Mouse (Mus musculus): ENCODE measurements at regions not wholly inside any gene's neighbourhood (a gene's known extent, or its start where the extent isn't known, plus 50 kb on each side); places are given as distances from the start of the nearest gene placed in this dataset.

- H3K36me3 ChIP-seq (ENCODE audit: control insufficient read depth, insufficient read depth, low read length) = no peaks in the 10 kb centered on the region
- no peak overlapping the region for H3K9ac ChIP-seq (ENCODE audit: low read length)
- H3K4me2 ChIP-seq (ENCODE audit: low read length) = no peak overlapping the region
- H3K27me3 ChIP-seq (ENCODE audit: control insufficient read depth, insufficient read depth, low read length) = no peaks in the 10 kb centered on the region
- no peak overlapping the region for H3K4me3 ChIP-seq (ENCODE audit: control insufficient read depth in 1 of 2, insufficient read depth in 1 of 2, low read depth in 1 of 2, low read length in 2 of 2)
- no peak for ATAC-seq (ENCODE audit: insufficient number of reproducible peaks, insufficient read depth, low FRiP score, low read depth)
- no peaks in the 10 kb centered on the region for H3K9me3 ChIP-seq (ENCODE audit: control insufficient read depth, low read length)
- WGBS = 78% methylated on average over 3 of the region's 3 CpGs
- no peaks in the 10 kb centered on the region for H3K4me1 ChIP-seq (ENCODE audit: control insufficient read depth in 2 of 2, insufficient read depth in 2 of 2, low read length in 2 of 2)
- no peak overlapping the region for H3K27ac ChIP-seq (replicated peaks in 1 of 2; ENCODE audit: control insufficient read depth in 1 of 2, insufficient read depth in 1 of 2, low read depth in 2 of 2, low read length in 2 of 2)
Measured at GRCm38 (mm10) chr5:39173491-39173890, 296.9 kb upstream of the Clnk start.

GRCm38 (mm10) chr5:39159651-39160050, 283.0 kb upstream of the Clnk start:
- no peaks in the 10 kb centered on the region for H3K9me3 ChIP-seq (ENCODE audit: control insufficient read depth, low read length)
- ATAC-seq (ENCODE audit: insufficient number of reproducible peaks, insufficient read depth, low FRiP score, low read depth) = no peak
- H3K36me3 ChIP-seq (ENCODE audit: control insufficient read depth, insufficient read depth, low read length) = no peaks in the 10 kb centered on the region
- no peaks in the 10 kb centered on the region for H3K4me1 ChIP-seq (ENCODE audit: control insufficient read depth in 2 of 2, insufficient read depth in 2 of 2, low read length in 2 of 2)
- no peaks in the 10 kb centered on the region for H3K27me3 ChIP-seq (ENCODE audit: control insufficient read depth, insufficient read depth, low read length)
- H3K4me3 ChIP-seq (ENCODE audit: control insufficient read depth in 1 of 2, insufficient read depth in 1 of 2, low read depth in 1 of 2, low read length in 2 of 2) = no peak overlapping the region
- 77% methylated on average over 3 of the region's 3 CpGs for WGBS
- H3K27ac ChIP-seq (replicated peaks in 1 of 2; ENCODE audit: control insufficient read depth in 1 of 2, insufficient read depth in 1 of 2, low read depth in 2 of 2, low read length in 2 of 2) = no peak overlapping the region
- H3K4me2 ChIP-seq (ENCODE audit: low read length) = no peak overlapping the region
- no peak overlapping the region for H3K9ac ChIP-seq (ENCODE audit: low read length)

GRCm38 (mm10) chr5:39155763-39156162, 279.2 kb upstream of the Clnk start:
- Histone ChIP-seq H3K4me2 (ENCODE audit: low read length) (no peak overlapping the region), H3K27me3 (ENCODE audit: control insufficient read depth, insufficient read depth, low read length) (no peaks in the 10 kb centered on the region), H3K4me1 (ENCODE audit: control insufficient read depth in 2 of 2, insufficient read depth in 2 of 2, low read length in 2 of 2) (no peaks in the 10 kb centered on the region), H3K9ac (ENCODE audit: low read length) (no peak overlapping the region), H3K9me3 (ENCODE audit: control insufficient read depth, low read length) (no peaks in the 10 kb centered on the region), H3K4me3 (ENCODE audit: control insufficient read depth in 1 of 2, insufficient read depth in 1 of 2, low read depth in 1 of 2, low read length in 2 of 2) (no peak overlapping the region), H3K27ac (replicated peaks in 1 of 2; ENCODE audit: control insufficient read depth in 1 of 2, insufficient read depth in 1 of 2, low read depth in 2 of 2, low read length in 2 of 2) (no peak overlapping the region), H3K36me3 (ENCODE audit: control insufficient read depth, insufficient read depth, low read length) (no peaks in the 10 kb centered on the region)
- WGBS = 83% methylated on average over 1 of the region's 1 CpGs
- no peak for ATAC-seq (ENCODE audit: insufficient number of reproducible peaks, insufficient read depth, low FRiP score, low read depth)

GRCm38 (mm10) chr5:39153291-39153794, 276.7 kb upstream of the Clnk start:
- H3K4me2 ChIP-seq (ENCODE audit: low read length) = no peak overlapping the region
- H3K4me1 ChIP-seq (ENCODE audit: control insufficient read depth in 2 of 2, insufficient read depth in 2 of 2, low read length in 2 of 2) = no peaks in the 10 kb centered on the region
- no peak overlapping the region for H3K9ac ChIP-seq (ENCODE audit: low read length)
- no peaks in the 10 kb centered on the region for H3K9me3 ChIP-seq (ENCODE audit: control insufficient read depth, low read length)
- H3K4me3 ChIP-seq (ENCODE audit: control insufficient read depth in 1 of 2, insufficient read depth in 1 of 2, low read depth in 1 of 2, low read length in 2 of 2) = no peak overlapping the region
- no peaks in the 10 kb centered on the region for H3K27me3 ChIP-seq (ENCODE audit: control insufficient read depth, insufficient read depth, low read length)
- H3K36me3 ChIP-seq (ENCODE audit: control insufficient read depth, insufficient read depth, low read length) = no peaks in the 10 kb centered on the region
- no peak for ATAC-seq (ENCODE audit: insufficient number of reproducible peaks, insufficient read depth, low FRiP score, low read depth)
- no peak overlapping the region for H3K27ac ChIP-seq (replicated peaks in 1 of 2; ENCODE audit: control insufficient read depth in 1 of 2, insufficient read depth in 1 of 2, low read depth in 2 of 2, low read length in 2 of 2)

- no peaks in the 10 kb centered on the region for H3K9me3 ChIP-seq (ENCODE audit: control insufficient read depth, low read length)
- no peaks in the 10 kb centered on the region for H3K36me3 ChIP-seq (ENCODE audit: control insufficient read depth, insufficient read depth, low read length)
- no peak overlapping the region for H3K4me3 ChIP-seq (ENCODE audit: control insufficient read depth in 1 of 2, insufficient read depth in 1 of 2, low read depth in 1 of 2, low read length in 2 of 2)
- H3K9ac ChIP-seq (ENCODE audit: low read length) = no peak overlapping the region
- no peak overlapping the region for H3K27ac ChIP-seq (replicated peaks in 1 of 2; ENCODE audit: control insufficient read depth in 1 of 2, insufficient read depth in 1 of 2, low read depth in 2 of 2, low read length in 2 of 2)
- 84% methylated on average over 4 of the region's 4 CpGs for WGBS
- no peaks in the 10 kb centered on the region for H3K4me1 ChIP-seq (ENCODE audit: control insufficient read depth in 2 of 2, insufficient read depth in 2 of 2, low read length in 2 of 2)
- ATAC-seq (ENCODE audit: insufficient number of reproducible peaks, insufficient read depth, low FRiP score, low read depth) = no peak
- H3K27me3 ChIP-seq (ENCODE audit: control insufficient read depth, insufficient read depth, low read length) = no peaks in the 10 kb centered on the region
- H3K4me2 ChIP-seq (ENCODE audit: low read length) = no peak overlapping the region
Measured at GRCm38 (mm10) chr5:39151917-39152316, 275.3 kb upstream of the Clnk start.

GRCm38 (mm10) chr5:39150891-39151290, 274.3 kb upstream of the Clnk start:
- no peak overlapping the region for H3K27ac ChIP-seq (replicated peaks in 1 of 2; ENCODE audit: control insufficient read depth in 1 of 2, insufficient read depth in 1 of 2, low read depth in 2 of 2, low read length in 2 of 2)
- H3K36me3 ChIP-seq (ENCODE audit: control insufficient read depth, insufficient read depth, low read length) = no peaks in the 10 kb centered on the region
- H3K27me3 ChIP-seq (ENCODE audit: control insufficient read depth, insufficient read depth, low read length) = no peaks in the 10 kb centered on the region
- ATAC-seq (ENCODE audit: insufficient number of reproducible peaks, insufficient read depth, low FRiP score, low read depth) = no peak
- WGBS = 84% methylated on average over 4 of the region's 4 CpGs
- no peak overlapping the region for H3K4me3 ChIP-seq (ENCODE audit: control insufficient read depth in 1 of 2, insufficient read depth in 1 of 2, low read depth in 1 of 2, low read length in 2 of 2)
- no peaks in the 10 kb centered on the region for H3K9me3 ChIP-seq (ENCODE audit: control insufficient read depth, low read length)
- no peak overlapping the region for H3K4me2 ChIP-seq (ENCODE audit: low read length)
- no peaks in the 10 kb centered on the region for H3K4me1 ChIP-seq (ENCODE audit: control insufficient read depth in 2 of 2, insufficient read depth in 2 of 2, low read length in 2 of 2)
- no peak overlapping the region for H3K9ac ChIP-seq (ENCODE audit: low read length)

- Histone ChIP-seq H3K4me2 (ENCODE audit: low read length) (no peak overlapping the region), H3K27ac (replicated peaks in 1 of 2; ENCODE audit: control insufficient read depth in 1 of 2, insufficient read depth in 1 of 2, low read depth in 2 of 2, low read length in 2 of 2) (0 out of 4 replicates have a peak overlapping the region, but pooled peaks of 1 of the 2 experiments have one; percentile 14), H3K36me3 (ENCODE audit: control insufficient read depth, insufficient read depth, low read length) (no peaks in the 10 kb centered on the region), H3K9me3 (ENCODE audit: control insufficient read depth, low read length) (no peaks in the 10 kb centered on the region), H3K4me1 (ENCODE audit: control insufficient read depth in 2 of 2, insufficient read depth in 2 of 2, low read length in 2 of 2) (peaks cover 5 to 11% of the 10 kb centered on the region in 2 experiments), H3K4me3 (ENCODE audit: control insufficient read depth in 1 of 2, insufficient read depth in 1 of 2, low read depth in 1 of 2, low read length in 2 of 2) (no peak overlapping the region), H3K9ac (ENCODE audit: low read length) (no peak overlapping the region), H3K27me3 (ENCODE audit: control insufficient read depth, insufficient read depth, low read length) (no peaks in the 10 kb centered on the region)
- peak; percentile 49; the same call in 1 of the 2 replicates for ATAC-seq (ENCODE audit: insufficient number of reproducible peaks, insufficient read depth, low FRiP score, low read depth)
- 41% methylated on average over 2 of the region's 2 CpGs for WGBS
Measured at GRCm38 (mm10) chr5:39145658-39146057, 269.0 kb upstream of the Clnk start.

- H3K9me3 ChIP-seq (ENCODE audit: control insufficient read depth, low read length) = no peaks in the 10 kb centered on the region
- no peaks in the 10 kb centered on the region for H3K27me3 ChIP-seq (ENCODE audit: control insufficient read depth, insufficient read depth, low read length)
- H3K4me3 ChIP-seq (ENCODE audit: control insufficient read depth in 1 of 2, insufficient read depth in 1 of 2, low read depth in 1 of 2, low read length in 2 of 2) = no peak overlapping the region
- no peaks in the 10 kb centered on the region for H3K36me3 ChIP-seq (ENCODE audit: control insufficient read depth, insufficient read depth, low read length)
- no peak overlapping the region for H3K9ac ChIP-seq (ENCODE audit: low read length)
- H3K4me1 ChIP-seq (ENCODE audit: control insufficient read depth in 2 of 2, insufficient read depth in 2 of 2, low read length in 2 of 2) = peaks cover 7 to 14% of the 10 kb centered on the region in 2 experiments
- H3K4me2 ChIP-seq (ENCODE audit: low read length) = no peak overlapping the region
- WGBS = 78% methylated on average over 10 of the region's 10 CpGs
- H3K27ac ChIP-seq (replicated peaks in 1 of 2; ENCODE audit: control insufficient read depth in 1 of 2, insufficient read depth in 1 of 2, low read depth in 2 of 2, low read length in 2 of 2) = 0 out of 4 replicates have a peak overlapping the region, but pooled peaks of 1 of the 2 experiments have one; percentile 22
- ATAC-seq (ENCODE audit: insufficient number of reproducible peaks, insufficient read depth, low FRiP score, low read depth) = no peak
Measured at GRCm38 (mm10) chr5:39144225-39144624, 267.6 kb upstream of the Clnk start.

Measured in heart, embryonic 14.5 days (tissue).